Mouse (Mus musculus) E14TG2a.4 (cell line): ENCODE results near the gene Hist1h3d.

Source experiments
- CTCF ChIP-seq: conservative IDR thresholded peaks from 2 replicates; pipeline ENCODE4 v1.5.1; 2014; ENCODE audit warnings: low read length
- NANOG ChIP-seq: IDR thresholded peaks from 2 replicates; pipeline ENCODE4 v1.6.1; 2014; ENCODE audit warnings: borderline replicate concordance, low read length, mixed read lengths

DNA sequence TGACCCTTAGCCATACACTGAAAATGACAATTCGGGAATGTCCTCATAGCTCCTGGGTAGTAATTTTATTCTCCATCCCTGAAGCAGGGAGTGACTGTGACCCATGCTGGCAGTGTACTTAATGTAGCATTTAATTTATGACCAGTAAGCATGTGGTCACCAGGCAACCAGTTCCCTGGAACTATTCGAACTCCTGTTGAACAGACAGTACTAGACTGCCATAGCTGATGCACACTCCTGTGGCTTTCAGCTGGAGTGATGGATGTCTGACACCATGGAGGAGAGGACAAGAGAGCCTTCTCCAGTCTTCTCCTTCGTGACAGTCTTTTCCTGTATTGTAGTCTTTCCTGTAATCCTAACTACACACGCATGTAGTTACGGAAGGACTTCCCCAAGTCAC is 46.6 kb upstream of the Hist1h3d start:
- TF ChIP-seq CTCF (no peak), NANOG (no peak)
